Mouse (Mus musculus): ENCODE data around the gene Cep83.

GRCm38 (mm10) chr10:94709622-94710319 is 21.3 kb downstream of the Cep83 start:
- TF ChIP-seq POLR2A (IDR thresholded peaks at IDR 0.05; ENCODE audit: borderline replicate concordance, extremely low read depth, low read depth, low read length), result no peak
- TF ChIP-seq CTCF (IDR thresholded peaks at IDR 0.05; ENCODE audit: insufficient read depth, low read length), result no peak

All from lung, adult 2 months (tissue).